Mouse (Mus musculus): ENCODE measurements around the gene Pank4. TPM values are rescaled to one million over a fixed set of nuclear protein-coding genes. Genes with fewer than 3 reads are reported as not detected.

The Pank4 gene
- polyA plus RNA-seq, 2 experiments: 19.5 to 32.5 TPM

GRCm38 (mm10) chr4:155015550-155015949 lies 51.6 kb downstream of the Pank4 start:
- Histone ChIP-seq H3K4me1 (replicated peaks; ENCODE audit: control insufficient read depth in 2 of 2, insufficient read depth in 2 of 2, low read length in 1 of 2) (no peaks in the 10 kb centered on the region), H3K4me3 (ENCODE audit: insufficient read depth in 1 of 2, low read depth in 2 of 2, low read length in 2 of 2) (no peak overlapping the region), H3K9me3 (ENCODE audit: control insufficient read depth, low read length) (no peaks in the 10 kb centered on the region), H3K4me2 (ENCODE audit: low read depth) (no peak overlapping the region), H3K27me3 (ENCODE audit: control insufficient read depth, insufficient read depth, low read length) (no peaks in the 10 kb centered on the region), H3K36me3 (replicated peaks; ENCODE audit: control insufficient read depth, insufficient read depth, low read depth) (no peaks in the 10 kb centered on the region), H3K27ac (no peak overlapping the region), H3K9ac (replicated peaks) (no peak overlapping the region)
- 55% methylated on average over 4 of the region's 4 CpGs for whole genome bisulfite sequencing (ENCODE audit: insufficient replicate concordance)
- no peak for TF ChIP-seq EP300 (IDR thresholded peaks at IDR 0.05; ENCODE audit: low read depth)
- TF ChIP-seq CTCF (IDR thresholded peaks at IDR 0.05; ENCODE audit: low read depth): no peak
- ATAC-seq (ENCODE audit: insufficient read depth) (no peak), DNase-seq (ENCODE audit: low read depth in 3 of 3, low spot score in 3 of 3) (peak in 1 of 3 experiments; percentile 4)

- H3K9me3 ChIP-seq (ENCODE audit: control insufficient read depth, low read length): no peaks in the 10 kb centered on the region
- H3K4me2 ChIP-seq (ENCODE audit: low read depth): no peak overlapping the region
- DNase-seq (ENCODE audit: low read depth in 3 of 3, low spot score in 3 of 3): no peak
- no peak overlapping the region for H3K27ac ChIP-seq
- no peak for ATAC-seq (ENCODE audit: insufficient read depth)
- no peak overlapping the region for H3K9ac ChIP-seq (replicated peaks)
- no peaks in the 10 kb centered on the region for H3K27me3 ChIP-seq (ENCODE audit: control insufficient read depth, insufficient read depth, low read length)
- no peaks in the 10 kb centered on the region for H3K36me3 ChIP-seq (replicated peaks; ENCODE audit: control insufficient read depth, insufficient read depth, low read depth)
- no peak for TF ChIP-seq CTCF (IDR thresholded peaks at IDR 0.05; ENCODE audit: low read depth)
- TF ChIP-seq EP300 (IDR thresholded peaks at IDR 0.05; ENCODE audit: low read depth): no peak
- no peak overlapping the region for H3K4me3 ChIP-seq (ENCODE audit: insufficient read depth in 1 of 2, low read depth in 2 of 2, low read length in 2 of 2)
- H3K4me1 ChIP-seq (replicated peaks; ENCODE audit: control insufficient read depth in 2 of 2, insufficient read depth in 2 of 2, low read length in 1 of 2): no peaks in the 10 kb centered on the region
- WGBS (ENCODE audit: insufficient replicate concordance): 53% methylated on average over 11 of the region's 11 CpGs
Observed at GRCm38 (mm10) chr4:155016807-155017206, 52.9 kb downstream of the Pank4 start.

- H3K27me3 ChIP-seq (ENCODE audit: control insufficient read depth, insufficient read depth, low read length): no peaks in the 10 kb centered on the region
- no peak overlapping the region for H3K4me2 ChIP-seq (ENCODE audit: low read depth)
- no peak overlapping the region for H3K27ac ChIP-seq
- no peak for ATAC-seq (ENCODE audit: insufficient read depth)
- no peak for DNase-seq (ENCODE audit: low read depth in 3 of 3, low spot score in 3 of 3)
- no peaks in the 10 kb centered on the region for H3K36me3 ChIP-seq (replicated peaks; ENCODE audit: control insufficient read depth, insufficient read depth, low read depth)
- H3K4me3 ChIP-seq (ENCODE audit: insufficient read depth in 1 of 2, low read depth in 2 of 2, low read length in 2 of 2): no peak overlapping the region
- WGBS (ENCODE audit: insufficient replicate concordance): 64% methylated on average over 11 of the region's 11 CpGs
- TF ChIP-seq CTCF (IDR thresholded peaks at IDR 0.05; ENCODE audit: low read depth) (no peak), EP300 (IDR thresholded peaks at IDR 0.05; ENCODE audit: low read depth) (no peak)
- no peaks in the 10 kb centered on the region for H3K4me1 ChIP-seq (replicated peaks; ENCODE audit: control insufficient read depth in 2 of 2, insufficient read depth in 2 of 2, low read length in 1 of 2)
- H3K9ac ChIP-seq (replicated peaks): no peak overlapping the region
- no peaks in the 10 kb centered on the region for H3K9me3 ChIP-seq (ENCODE audit: control insufficient read depth, low read length)
Observed at GRCm38 (mm10) chr4:155017253-155017878, 53.4 kb downstream of the Pank4 start.

GRCm38 (mm10) chr4:155018066-155018465 lies 54.1 kb downstream of the Pank4 start:
- no peak overlapping the region for H3K27ac ChIP-seq
- no peak overlapping the region for H3K9ac ChIP-seq (replicated peaks)
- 49% methylated on average over 8 of the region's 8 CpGs for WGBS (ENCODE audit: insufficient replicate concordance)
- TF ChIP-seq EP300 (IDR thresholded peaks at IDR 0.05; ENCODE audit: low read depth) (no peak), CTCF (IDR thresholded peaks at IDR 0.05; ENCODE audit: low read depth) (no peak)
- no peaks in the 10 kb centered on the region for H3K9me3 ChIP-seq (ENCODE audit: control insufficient read depth, low read length)
- H3K4me1 ChIP-seq (replicated peaks; ENCODE audit: control insufficient read depth in 2 of 2, insufficient read depth in 2 of 2, low read length in 1 of 2): no peaks in the 10 kb centered on the region
- H3K4me2 ChIP-seq (ENCODE audit: low read depth): no peak overlapping the region
- no peak for ATAC-seq (ENCODE audit: insufficient read depth)
- H3K4me3 ChIP-seq (ENCODE audit: insufficient read depth in 1 of 2, low read depth in 2 of 2, low read length in 2 of 2): no peak overlapping the region
- DNase-seq (ENCODE audit: low read depth in 3 of 3, low spot score in 3 of 3): no peak
- H3K36me3 ChIP-seq (replicated peaks; ENCODE audit: control insufficient read depth, insufficient read depth, low read depth): no peaks in the 10 kb centered on the region
- H3K27me3 ChIP-seq (ENCODE audit: control insufficient read depth, insufficient read depth, low read length): no peaks in the 10 kb centered on the region

- 4% methylated on average over 15 of the region's 15 CpGs for WGBS (ENCODE audit: insufficient replicate concordance)
- no peak overlapping the region for H3K27ac ChIP-seq
- ATAC-seq (ENCODE audit: insufficient read depth) (no peak), DNase-seq (ENCODE audit: low read depth in 3 of 3, low spot score in 3 of 3) (peak in 1 of 3 experiments; percentile 4)
- H3K4me2 ChIP-seq (ENCODE audit: low read depth): no peak overlapping the region
- TF ChIP-seq EP300 (IDR thresholded peaks at IDR 0.05; ENCODE audit: low read depth) (no peak), CTCF (IDR thresholded peaks at IDR 0.05; ENCODE audit: low read depth) (no peak)
- no peaks in the 10 kb centered on the region for H3K36me3 ChIP-seq (replicated peaks; ENCODE audit: control insufficient read depth, insufficient read depth, low read depth)
- no peaks in the 10 kb centered on the region for H3K27me3 ChIP-seq (ENCODE audit: control insufficient read depth, insufficient read depth, low read length)
- no peaks in the 10 kb centered on the region for H3K9me3 ChIP-seq (ENCODE audit: control insufficient read depth, low read length)
- H3K9ac ChIP-seq (replicated peaks): no peak overlapping the region
- no peaks in the 10 kb centered on the region for H3K4me1 ChIP-seq (replicated peaks; ENCODE audit: control insufficient read depth in 2 of 2, insufficient read depth in 2 of 2, low read length in 1 of 2)
- no peak overlapping the region for H3K4me3 ChIP-seq (ENCODE audit: insufficient read depth in 1 of 2, low read depth in 2 of 2, low read length in 2 of 2)
Observed at GRCm38 (mm10) chr4:155018601-155019335, 54.8 kb downstream of the Pank4 start.
